Mouse (Mus musculus): Measurements from ENCODE around the gene Loxl1.
A peak's percentile ranks its signal among the peaks of the same experiment; 100 is the strongest.

The Loxl1 gene

GRCm38 (mm10) chr9:58248746-58249413, 64.1 kb downstream of the Loxl1 start:
- DNase-seq: no peak

- DNase-seq: peak; percentile 85 to 86
Measured at GRCm38 (mm10) chr9:58247064-58247759, 65.8 kb downstream of the Loxl1 start.

- DNase-seq: no peak
Measured at GRCm38 (mm10) chr9:58246083-58246591, 66.8 kb downstream of the Loxl1 start.

- DNase-seq: no peak
Measured at GRCm38 (mm10) chr9:58243696-58244095, 69.3 kb downstream of the Loxl1 start.

- DNase-seq: no peak
Measured at GRCm38 (mm10) chr9:58242696-58243095, 70.3 kb downstream of the Loxl1 start.

- DNase-seq: no peak
Measured at GRCm38 (mm10) chr9:58241780-58242485, 71.1 kb downstream of the Loxl1 start.
